Mouse (Mus musculus): ENCODE measurements around the gene Mesd.

- TF ChIP-seq CTCF (IDR thresholded peaks at IDR 0.05; ENCODE audit: low read depth), result no peak
- no peak for TF ChIP-seq EP300 (optimal IDR thresholded peaks at IDR 0.05)
These were observed 55.9 kb downstream of the Mesd start for GRCm38 (mm10) chr7:83940136-83940535.
